Mouse (Mus musculus): Measurements from ENCODE around the gene Gatd1.

- no peak for TF ChIP-seq POLR2A (IDR thresholded peaks at IDR 0.05; ENCODE audit: borderline replicate concordance, control insufficient read depth, low read depth, low read length)
- no peak for TF ChIP-seq CTCF (IDR thresholded peaks at IDR 0.05; ENCODE audit: control insufficient read depth, insufficient read depth, low read length)
Measured at GRCm38 (mm10) chr7:141442199-141442598, 28.3 kb upstream of the Gatd1 start.

Measured in bone marrow, adult 2 months (tissue).